Mouse (Mus musculus) ES-Bruce4 (cell line): ENCODE measurements around the gene Noc2l.

Experiments
- CTCF ChIP-seq: IDR thresholded peaks from one replicate; pipeline ENCODE4 v1.8.1; 2011; ENCODE audit warnings: low read depth, low read length
- POLR2A ChIP-seq: IDR thresholded peaks from one replicate; pipeline ENCODE4 v1.8.1; 2011; ENCODE audit warnings: low read length; ENCODE audit not compliant: insufficient read depth

DNA sequence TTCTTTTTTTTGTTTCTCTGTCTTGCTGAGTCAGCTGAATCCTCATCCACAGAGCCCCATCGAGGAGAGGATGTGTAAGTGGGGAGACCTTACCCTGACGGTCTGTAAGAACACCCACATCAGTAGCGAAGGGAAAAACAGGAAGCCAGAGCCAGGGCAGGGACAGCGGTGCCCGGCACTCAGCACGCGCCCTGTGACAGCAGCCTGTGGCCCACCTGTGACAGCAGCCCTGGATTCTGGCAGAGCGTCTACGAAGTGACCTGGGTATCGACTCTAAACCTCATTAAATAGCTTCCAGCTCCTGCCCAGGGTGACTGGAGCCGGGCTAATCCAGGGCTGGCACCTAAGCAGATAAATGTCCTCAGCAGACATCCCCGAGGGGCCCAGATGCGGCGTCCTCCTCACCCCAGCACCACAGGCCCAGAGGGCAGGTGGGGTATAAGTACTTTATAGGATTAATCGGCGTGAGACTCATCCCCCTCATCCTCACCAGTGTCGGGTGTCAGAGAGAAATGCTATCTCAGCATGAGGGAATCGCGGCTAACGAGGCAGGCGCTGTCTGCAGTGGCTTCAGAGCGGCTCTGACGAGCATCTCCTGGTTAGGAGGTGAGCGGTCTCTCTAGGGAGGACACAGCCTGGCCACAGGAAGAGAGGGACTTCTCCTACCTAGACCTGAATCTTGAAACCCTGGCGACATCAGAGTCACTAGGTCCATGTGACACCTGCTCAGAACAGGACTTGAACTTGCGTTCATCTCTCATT, 19.4 kb downstream of the Noc2l start, which contains the start of gene Samd11:
- TF ChIP-seq POLR2A (no peak), CTCF (no peak)
